Mouse (Mus musculus): ENCODE measurements around the gene Adgra3. TPM values are rescaled to one million over a fixed set of nuclear protein-coding genes. Genes with fewer than 3 reads are reported as not detected.

The Adgra3 gene
- 8.9 and 10.5 TPM in 2 replicates for polyA plus RNA-seq (2015; fragmentation: Nextera tagmentation; extraction: Ambion mirVana)

DNA sequence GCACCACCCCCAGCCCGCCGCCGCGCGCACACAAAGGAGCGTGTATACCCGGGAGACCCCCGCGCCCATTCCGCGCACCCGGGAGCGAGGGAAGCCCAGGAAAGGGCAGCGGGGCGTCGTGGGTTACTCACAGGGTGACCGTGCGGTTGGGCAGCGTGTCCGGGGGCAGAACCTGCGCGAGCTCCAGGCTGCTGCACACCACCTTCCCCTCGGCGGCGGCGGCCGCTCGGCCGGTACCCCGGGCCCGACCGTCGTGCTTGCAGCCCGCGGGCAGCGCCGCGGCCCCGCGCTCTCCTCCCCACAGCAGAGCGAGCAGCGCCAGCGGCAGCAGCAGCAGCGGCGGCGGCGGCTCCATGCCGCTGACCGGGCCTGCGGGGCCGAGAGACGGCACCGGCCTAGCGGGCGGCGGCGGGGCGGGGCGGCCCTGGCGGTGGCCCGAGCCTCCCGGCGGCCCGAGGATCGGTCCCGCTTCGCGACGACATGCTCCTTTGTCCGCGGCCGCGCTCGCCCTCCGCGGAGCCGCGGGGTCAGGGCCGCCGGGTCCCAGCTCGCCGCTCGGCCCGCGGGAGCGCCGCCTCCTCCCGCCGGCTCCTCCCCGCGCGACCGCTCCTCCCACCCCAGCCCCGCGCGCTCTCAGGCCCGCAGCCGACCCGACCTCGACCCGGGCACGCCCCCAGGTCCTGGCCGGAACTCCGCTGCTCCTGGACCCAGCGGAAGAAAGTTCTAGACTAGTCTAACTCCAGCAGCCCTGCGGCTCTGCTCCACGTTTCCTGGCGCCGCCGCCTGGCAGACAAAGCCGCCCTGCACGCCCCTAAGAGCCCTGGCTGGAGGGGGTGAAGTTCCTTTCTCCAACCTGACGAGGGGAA, at the start of gene Adgra3:
Gene Adgra3, minus strand, starts transcription at position 586 of the 866 bp plus-strand sequence.
- peak; percentile 37 for TF ChIP-seq CTCF (IDR thresholded peaks at IDR 0.05; ENCODE audit: low read depth)
- Histone ChIP-seq H3K4me1 (replicated peaks; ENCODE audit: control insufficient read depth, insufficient read depth, low read length) (0 out of 2 replicates have a peak, but pooled peaks cover 2% of the 10 kb centered on the region), H3K4me3 (ENCODE audit: low read depth, low read length) (peak within 1 kb of the TSS; percentile 91), H3K36me3 (ENCODE audit: control insufficient read depth, insufficient read depth) (no peaks in the 10 kb centered on the region), H3K27ac (ENCODE audit: low read depth, low read length) (peak within 1 kb of the TSS; percentile 97), H3K27me3 (replicated peaks; ENCODE audit: control insufficient read depth, insufficient read depth, low read length) (no peaks in the 10 kb centered on the region), H3K9ac (ENCODE audit: low read depth, low read length) (peak within 1 kb of the TSS; percentile 97), H3K4me2 (replicated peaks; ENCODE audit: low read depth) (peak within 1 kb of the TSS; percentile 99), H3K9me3 (ENCODE audit: control insufficient read depth) (no peaks in the 10 kb centered on the region)
- peak; percentile 84 for ATAC-seq
- WGBS = under 1% methylated on average over 88 of the region's 113 CpGs

DNA sequence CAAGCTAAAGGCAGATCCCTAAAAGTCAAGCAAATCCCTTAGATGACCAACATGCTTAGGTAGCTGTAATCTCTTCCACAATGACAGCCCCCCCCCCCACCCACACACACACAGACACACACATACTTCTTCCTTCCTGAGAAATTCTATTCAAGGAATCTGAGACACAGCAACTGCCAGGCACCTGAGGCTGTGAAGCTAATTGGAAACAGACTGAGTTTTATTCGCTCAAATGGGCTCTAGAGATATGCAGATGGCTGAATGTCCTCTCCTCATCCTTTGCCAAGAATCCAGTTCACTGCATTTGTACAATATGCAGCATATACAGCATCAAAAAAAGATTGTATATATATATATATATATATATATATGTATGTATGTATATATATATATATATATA, 24.6 kb upstream of the Adgra3 start:
- Histone ChIP-seq H3K27me3 (replicated peaks; ENCODE audit: control insufficient read depth, insufficient read depth, low read length) (no peaks in the 10 kb centered on the region), H3K9ac (ENCODE audit: low read depth, low read length) (no peak overlapping the region), H3K4me3 (ENCODE audit: low read depth, low read length) (no peak overlapping the region), H3K36me3 (ENCODE audit: control insufficient read depth, insufficient read depth) (no peaks in the 10 kb centered on the region), H3K27ac (ENCODE audit: low read depth, low read length) (no peak overlapping the region), H3K9me3 (ENCODE audit: control insufficient read depth) (no peaks in the 10 kb centered on the region), H3K4me1 (replicated peaks; ENCODE audit: control insufficient read depth, insufficient read depth, low read length) (no peaks in the 10 kb centered on the region), H3K4me2 (replicated peaks; ENCODE audit: low read depth) (no peak overlapping the region)
- ATAC-seq = no peak
- 75% methylated on average over 1 of the region's 1 CpGs for WGBS
- no peak for TF ChIP-seq CTCF (IDR thresholded peaks at IDR 0.05; ENCODE audit: low read depth)

DNA sequence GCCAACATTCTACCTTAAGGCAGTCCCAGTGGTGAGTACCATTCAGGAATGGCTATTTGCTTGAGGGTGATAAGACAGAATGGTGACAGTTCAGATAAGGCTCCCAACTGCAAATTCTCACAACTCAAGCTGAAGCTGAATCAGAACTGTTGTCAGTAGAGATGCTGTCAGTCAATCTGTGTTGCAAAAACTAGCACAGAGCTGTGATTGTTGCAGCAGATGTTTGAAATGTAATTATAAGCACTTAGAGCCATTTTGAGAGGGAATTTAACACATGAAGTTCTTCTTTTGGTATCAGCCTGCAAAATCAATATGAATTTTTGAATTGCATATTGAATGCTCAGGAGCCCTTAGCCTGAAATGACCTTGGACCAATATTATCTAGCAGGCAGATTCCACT, 15.4 kb upstream of the Adgra3 start:
- H3K27ac ChIP-seq (ENCODE audit: low read depth, low read length) = no peak overlapping the region
- no peaks in the 10 kb centered on the region for H3K27me3 ChIP-seq (replicated peaks; ENCODE audit: control insufficient read depth, insufficient read depth, low read length)
- no peak for ATAC-seq
- no peak for TF ChIP-seq CTCF (IDR thresholded peaks at IDR 0.05; ENCODE audit: low read depth)
- no peak overlapping the region for H3K4me3 ChIP-seq (ENCODE audit: low read depth, low read length)
- no peaks in the 10 kb centered on the region for H3K36me3 ChIP-seq (ENCODE audit: control insufficient read depth, insufficient read depth)
- no peak overlapping the region for H3K9ac ChIP-seq (ENCODE audit: low read depth, low read length)
- no peak overlapping the region for H3K4me2 ChIP-seq (replicated peaks; ENCODE audit: low read depth)
- no peaks in the 10 kb centered on the region for H3K4me1 ChIP-seq (replicated peaks; ENCODE audit: control insufficient read depth, insufficient read depth, low read length)
- no peaks in the 10 kb centered on the region for H3K9me3 ChIP-seq (ENCODE audit: control insufficient read depth)

DNA sequence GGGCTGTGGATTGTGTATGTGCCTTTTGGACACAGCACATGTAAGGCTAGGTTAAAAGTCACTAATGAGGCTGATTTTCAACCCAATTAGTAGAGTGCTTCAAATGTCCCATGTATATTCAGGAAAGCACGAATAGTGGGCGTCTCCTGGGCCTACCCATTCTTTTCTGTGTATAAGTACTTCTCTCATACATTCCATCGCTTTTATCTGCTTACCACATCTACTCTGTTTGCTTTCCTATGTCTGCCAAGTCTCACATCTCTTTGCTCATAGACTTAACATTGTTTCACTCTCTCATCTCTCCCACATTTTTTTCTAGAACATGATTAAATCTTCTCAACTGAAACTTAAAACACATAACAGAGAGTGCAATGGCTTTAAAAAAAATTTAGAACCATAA, 5.4 kb upstream of the Adgra3 start:
- no peak overlapping the region for H3K4me3 ChIP-seq (ENCODE audit: low read depth, low read length)
- no peak overlapping the region for H3K27ac ChIP-seq (ENCODE audit: low read depth, low read length)
- WGBS = 85% methylated on average over 3 of the region's 3 CpGs
- H3K27me3 ChIP-seq (replicated peaks; ENCODE audit: control insufficient read depth, insufficient read depth, low read length) = no peaks in the 10 kb centered on the region
- TF ChIP-seq CTCF (IDR thresholded peaks at IDR 0.05; ENCODE audit: low read depth) = no peak
- H3K9me3 ChIP-seq (ENCODE audit: control insufficient read depth) = no peaks in the 10 kb centered on the region
- 0 out of 2 replicates have a peak, but pooled peaks cover 2% of the 10 kb centered on the region for H3K4me1 ChIP-seq (replicated peaks; ENCODE audit: control insufficient read depth, insufficient read depth, low read length)
- H3K4me2 ChIP-seq (replicated peaks; ENCODE audit: low read depth) = no peak overlapping the region
- no peak for ATAC-seq
- H3K9ac ChIP-seq (ENCODE audit: low read depth, low read length) = no peak overlapping the region
- H3K36me3 ChIP-seq (ENCODE audit: control insufficient read depth, insufficient read depth) = no peaks in the 10 kb centered on the region

DNA sequence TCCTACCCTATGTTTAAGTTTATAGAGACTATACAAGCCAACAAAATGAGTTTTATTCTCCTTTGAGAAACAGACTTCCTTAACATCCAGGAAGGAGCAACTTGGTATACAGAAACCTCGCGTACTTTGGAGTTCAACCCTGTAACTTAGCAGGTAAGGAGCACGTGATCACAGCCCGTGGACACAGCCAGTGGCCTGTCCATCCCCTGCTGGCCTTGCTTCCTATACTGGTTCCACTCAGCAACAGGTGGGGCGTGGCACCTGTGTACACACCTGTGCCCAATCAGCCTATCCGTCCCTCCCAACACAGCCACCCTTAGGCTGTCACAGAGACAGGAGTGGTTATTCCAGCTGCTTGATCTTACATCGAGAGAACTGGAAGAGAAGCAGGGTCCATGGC, 780 bp upstream of the Adgra3 start:
- Histone ChIP-seq H3K9ac (ENCODE audit: low read depth, low read length) (peak overlapping the region; percentile 97), H3K4me3 (ENCODE audit: low read depth, low read length) (peak overlapping the region; percentile 91; the same call in 1 of the 2 replicates), H3K27me3 (replicated peaks; ENCODE audit: control insufficient read depth, insufficient read depth, low read length) (no peaks in the 10 kb centered on the region), H3K9me3 (ENCODE audit: control insufficient read depth) (no peaks in the 10 kb centered on the region), H3K36me3 (ENCODE audit: control insufficient read depth, insufficient read depth) (no peaks in the 10 kb centered on the region), H3K27ac (ENCODE audit: low read depth, low read length) (peak overlapping the region; percentile 97), H3K4me1 (replicated peaks; ENCODE audit: control insufficient read depth, insufficient read depth, low read length) (0 out of 2 replicates have a peak, but pooled peaks cover 2% of the 10 kb centered on the region), H3K4me2 (replicated peaks; ENCODE audit: low read depth) (peak overlapping the region; percentile 99)
- WGBS = 38% methylated on average over 7 of the region's 7 CpGs
- peak; percentile 29 for TF ChIP-seq CTCF (IDR thresholded peaks at IDR 0.05; ENCODE audit: low read depth)
- peak; percentile 95 for ATAC-seq

DNA sequence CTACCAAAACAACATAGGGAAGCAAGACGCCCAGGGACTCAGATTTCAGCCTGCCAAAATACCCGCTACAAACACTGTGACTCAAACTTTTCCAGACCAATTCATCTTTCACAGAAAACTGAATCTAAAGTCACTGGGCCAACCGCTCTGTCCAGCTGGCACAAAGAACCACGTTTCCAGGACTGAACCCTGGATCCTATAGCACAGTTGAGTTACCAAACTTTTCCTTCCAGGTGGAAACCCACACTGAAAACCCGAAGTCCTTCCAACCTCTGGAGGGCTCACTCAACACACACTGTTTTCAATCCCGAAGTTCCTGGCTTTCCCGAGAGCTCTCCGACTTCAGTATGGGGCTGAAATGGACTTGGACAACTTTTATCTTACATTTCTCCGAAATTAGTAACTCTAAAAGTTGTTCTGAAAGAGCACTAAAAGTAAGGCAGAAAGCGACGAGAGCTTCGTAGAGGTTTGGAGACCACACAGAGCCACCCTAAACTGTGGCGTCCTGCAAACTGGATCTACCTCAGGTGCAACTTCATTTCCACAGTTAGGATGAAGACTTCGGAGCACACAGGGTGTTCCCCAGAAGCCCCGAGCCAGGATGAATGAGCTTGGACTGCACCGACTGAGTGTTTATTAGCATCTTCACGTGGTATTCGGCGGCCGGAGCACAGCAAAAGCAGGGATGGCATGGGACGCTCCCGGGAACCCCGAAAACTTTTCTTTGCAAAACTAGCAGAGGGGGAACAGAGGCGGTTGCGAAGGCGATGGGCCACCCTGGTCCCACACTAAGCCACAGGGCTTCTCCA, 990 bp downstream of the Adgra3 start:
- TF ChIP-seq CTCF (IDR thresholded peaks at IDR 0.05; ENCODE audit: low read depth) = peak; percentile 23; the same call in 1 of the 2 replicates
- Histone ChIP-seq H3K27me3 (replicated peaks; ENCODE audit: control insufficient read depth, insufficient read depth, low read length) (no peaks in the 10 kb centered on the region), H3K36me3 (ENCODE audit: control insufficient read depth, insufficient read depth) (no peaks in the 10 kb centered on the region), H3K4me2 (replicated peaks; ENCODE audit: low read depth) (peak overlapping the region; percentile 99), H3K9ac (ENCODE audit: low read depth, low read length) (peak overlapping the region; percentile 97), H3K4me3 (ENCODE audit: low read depth, low read length) (peak overlapping the region; percentile 91), H3K4me1 (replicated peaks; ENCODE audit: control insufficient read depth, insufficient read depth, low read length) (0 out of 2 replicates have a peak, but pooled peaks cover 2% of the 10 kb centered on the region), H3K9me3 (ENCODE audit: control insufficient read depth) (no peaks in the 10 kb centered on the region), H3K27ac (ENCODE audit: low read depth, low read length) (peak overlapping the region; percentile 97)
- WGBS = 6% methylated on average over 26 of the region's 26 CpGs
- no peak for ATAC-seq
